Mouse (Mus musculus) kidney, adult 2 months (tissue): ENCODE results near the gene Tmc4.

Source experiments
- CTCF ChIP-seq: fragments of 200-500 bp; conservative IDR thresholded peaks from 2 replicates; pipeline ENCODE4 v1.5.1; 2011; ENCODE audit warnings: low read depth, mild to moderate bottlenecking, control low read depth, low read length, moderate library complexity, mixed read lengths; ENCODE audit not compliant: insufficient read depth, insufficient read length
- POLR2A ChIP-seq: fragments of 200-500 bp; IDR thresholded peaks from one replicate; pipeline ENCODE4 v1.6.1; 2011; ENCODE audit warnings: low read depth, low read length, control low read depth

DNA sequence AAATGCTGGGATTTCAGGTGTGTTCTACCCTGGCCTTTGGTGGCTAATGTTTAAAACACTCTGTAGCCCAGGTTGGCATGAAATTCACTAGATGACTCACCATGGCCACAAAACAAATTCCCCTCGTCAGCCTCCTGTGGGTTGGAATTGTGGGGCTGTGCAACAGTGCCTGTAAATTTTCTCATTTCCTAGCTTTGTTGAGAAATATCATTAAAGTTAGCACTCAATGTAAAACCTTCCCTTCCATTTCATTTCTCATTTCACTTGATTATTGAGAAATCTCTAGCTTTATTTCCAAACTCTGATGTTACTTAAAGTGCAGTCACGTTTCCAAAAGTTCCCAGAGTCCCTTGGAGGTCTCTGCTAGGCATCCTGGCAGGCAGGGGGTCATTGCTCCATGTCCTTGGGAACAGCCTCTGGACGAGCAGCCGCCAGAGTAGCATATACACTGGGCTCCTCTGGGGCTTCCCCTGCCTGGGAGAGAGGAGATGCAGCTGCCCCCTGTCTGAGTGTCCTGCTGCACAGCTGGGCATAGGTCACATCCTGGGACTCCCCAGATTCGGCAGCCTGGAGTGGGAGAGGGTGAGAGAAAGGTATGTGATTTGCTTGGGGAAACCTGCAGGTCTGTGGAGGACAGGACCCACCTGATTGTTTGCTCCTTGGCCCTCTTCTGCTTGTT, 35.0 kb upstream of the Tmc4 start:
- no peak for TF ChIP-seq CTCF
- TF ChIP-seq POLR2A, result no peak
